Mouse (Mus musculus) thymus, postnatal 10 days (tissue): ENCODE measurements around the gene Slpi.
A peak's percentile ranks its signal among the peaks of the same experiment; 100 is the strongest.

ENCODE experiments used
- DNase-seq, 2 experiments: peaks; one replicate each; pipeline ENCODE4 v3.0.0; 2021; ENCODE audit warnings: low spot score in 2 of 2

Slpi gene

DNA sequence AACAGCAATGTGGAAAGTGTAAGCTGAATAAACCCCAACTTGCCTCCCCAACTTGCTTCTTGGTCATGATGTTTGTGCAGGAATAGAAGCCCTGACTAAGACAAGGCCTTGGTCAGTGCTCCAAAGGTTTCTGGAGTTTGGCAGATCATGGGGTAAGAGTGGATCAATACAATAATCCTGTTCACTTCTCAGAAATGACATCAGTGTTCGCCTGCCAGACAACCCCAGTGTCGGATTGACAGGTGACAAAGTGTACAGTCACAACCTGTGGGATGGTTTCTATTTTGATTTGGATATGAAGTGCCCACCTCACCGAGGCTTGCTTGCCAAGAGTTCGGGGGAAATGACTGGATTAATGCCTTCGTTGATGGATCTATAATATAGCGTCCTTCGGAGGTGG, 32.4 kb upstream of the Slpi start:
- DNase-seq, result no peak

DNA sequence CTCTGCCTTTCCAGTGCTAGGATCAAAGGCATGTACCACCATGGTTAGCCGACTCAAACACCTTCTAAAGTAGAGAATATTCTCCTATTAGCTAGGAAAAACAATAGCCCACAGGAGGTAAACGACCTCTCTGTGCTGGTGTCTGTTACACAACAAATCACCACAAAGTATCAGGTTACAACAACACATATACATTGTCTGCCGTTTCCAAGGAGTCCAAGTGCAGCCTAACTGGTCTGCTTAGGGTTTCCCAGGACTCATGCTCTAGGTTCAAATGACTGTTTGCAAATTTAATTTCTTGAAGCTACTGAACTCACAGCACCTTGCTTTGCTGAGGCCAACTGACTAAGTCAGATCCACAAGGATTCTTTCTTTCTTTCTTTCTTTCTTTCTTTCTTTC, 30.6 kb upstream of the Slpi start:
- DNase-seq, result no peak

DNA sequence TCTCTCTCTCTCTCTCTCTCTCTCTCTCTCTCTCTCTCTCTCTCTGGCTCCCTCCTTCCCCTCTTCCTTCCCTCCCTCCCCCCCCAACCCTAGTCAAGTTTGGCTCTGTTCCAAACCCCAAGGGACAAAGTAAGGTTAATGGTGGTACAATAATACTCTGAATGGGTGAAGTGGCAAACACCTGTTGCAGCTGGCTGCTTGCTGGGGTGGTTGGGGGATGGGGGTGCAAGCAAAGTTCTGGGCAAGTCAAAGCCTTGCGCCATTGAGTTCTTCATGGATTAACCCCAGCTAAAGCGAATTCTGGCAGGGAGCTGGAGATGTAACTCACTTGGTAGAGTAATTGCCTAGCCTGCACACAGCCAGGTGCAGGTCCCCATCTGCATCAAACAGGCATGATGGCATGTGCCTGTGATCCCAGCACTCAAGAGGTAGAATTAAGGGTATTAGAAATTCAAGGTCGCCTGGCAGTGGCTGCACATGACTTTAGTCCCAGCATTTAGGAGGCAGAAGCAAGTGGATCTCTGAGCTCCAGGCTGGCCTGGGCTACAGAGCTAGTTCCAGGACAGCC, 29.5 kb upstream of the Slpi start:
- DNase-seq, result no peak

DNA sequence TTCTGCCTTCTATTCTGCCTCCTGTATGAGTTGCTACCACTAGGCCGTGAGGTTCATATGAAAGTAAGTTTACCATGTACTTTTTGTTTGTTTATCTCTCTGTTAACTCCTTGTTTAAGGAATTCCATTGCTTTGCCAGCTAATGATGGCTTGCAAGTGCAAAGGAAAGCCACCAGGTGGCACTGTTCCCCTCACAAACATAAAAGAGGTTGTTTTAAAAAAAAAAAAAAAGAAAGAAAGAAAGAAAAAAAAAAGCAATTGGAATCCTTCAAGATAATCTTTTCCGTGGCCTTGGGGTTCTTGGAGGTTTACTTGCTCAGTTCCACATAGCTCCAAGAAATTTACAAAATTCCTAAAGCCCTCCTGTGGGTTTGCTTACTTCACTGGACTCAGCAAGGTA, 28.3 kb upstream of the Slpi start:
- no peak for DNase-seq

DNA sequence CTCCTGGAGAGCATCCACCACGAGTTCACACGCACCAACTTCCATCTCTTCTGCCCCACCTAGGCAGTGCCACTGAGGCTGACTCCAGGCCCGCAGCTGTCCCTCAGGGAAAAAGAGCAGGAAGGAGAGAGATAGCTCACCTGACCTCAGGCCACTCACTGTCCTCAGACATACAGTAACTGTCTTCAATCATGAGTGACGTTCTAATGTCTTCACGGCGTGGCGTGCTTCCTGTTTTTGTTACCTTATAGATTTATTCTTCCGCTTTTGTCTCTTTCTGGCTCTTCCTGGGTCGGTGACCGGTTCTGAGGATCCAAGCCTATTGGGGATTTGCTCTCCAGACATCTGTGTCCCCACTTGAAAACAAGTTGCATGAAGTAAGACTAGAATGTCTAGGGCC, 25.7 kb upstream of the Slpi start:
- DNase-seq, result no peak

DNA sequence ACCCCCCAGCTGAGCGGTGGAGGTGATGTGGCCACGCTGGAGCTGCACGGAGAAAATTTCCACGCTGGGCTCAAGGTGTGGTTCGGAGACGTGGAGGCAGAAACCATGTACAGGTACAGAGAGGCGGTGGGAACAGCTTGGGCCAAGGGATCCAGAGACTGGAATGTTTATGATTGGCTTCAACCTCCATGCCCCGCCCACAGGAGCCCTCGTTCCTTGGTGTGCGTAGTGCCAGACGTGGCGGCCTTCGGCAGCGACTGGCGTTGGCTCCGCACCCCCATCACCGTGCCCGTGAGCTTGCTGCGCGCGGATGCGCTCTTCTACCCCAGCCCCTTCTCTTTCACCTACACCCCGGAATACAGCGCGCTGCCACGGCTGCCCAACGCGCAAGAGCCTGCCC, 25.3 kb upstream of the Slpi start:
- no peak for DNase-seq

DNA sequence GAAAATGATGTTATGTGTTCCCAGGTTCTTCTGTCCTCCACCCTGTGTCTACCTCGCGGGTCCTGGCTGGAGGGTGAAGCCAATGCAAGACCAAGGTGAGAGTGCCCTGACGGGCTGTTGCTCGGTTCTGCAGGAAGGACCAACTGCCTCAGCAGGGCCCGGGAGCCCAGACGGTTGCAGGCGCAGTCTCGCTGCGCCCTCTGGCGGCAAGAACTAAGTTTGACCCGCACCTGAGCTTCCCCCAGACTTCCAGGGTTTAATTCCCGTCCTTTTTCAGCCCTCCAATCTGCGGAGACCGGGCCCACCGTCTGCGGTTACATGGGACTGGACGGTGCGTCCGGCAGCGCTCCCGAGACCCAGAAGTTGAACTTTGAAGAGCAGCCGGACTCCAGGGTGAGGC, 18.8 kb upstream of the Slpi start:
- peak in 1 of 2 experiments; percentile 46 for DNase-seq

DNA sequence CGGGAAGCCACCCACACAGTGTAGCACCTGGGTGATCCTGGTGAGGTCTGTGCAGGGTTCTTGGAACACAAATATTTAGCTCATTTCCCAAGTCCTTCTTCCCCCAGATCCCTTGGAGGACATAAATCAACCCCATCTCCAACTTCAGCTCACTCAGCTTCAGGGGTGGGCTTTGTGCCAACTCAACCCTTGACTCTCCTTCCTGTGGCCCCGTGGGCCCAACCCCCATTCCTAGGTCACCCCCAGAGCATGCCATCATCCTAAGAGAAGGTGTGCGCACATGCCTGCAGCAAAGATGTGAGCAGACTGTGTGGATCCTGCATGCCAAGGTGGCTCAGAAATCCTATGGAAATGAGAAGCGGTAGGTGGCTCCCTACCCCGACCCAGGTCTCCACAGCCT, 16.6 kb upstream of the Slpi start:
- DNase-seq, result no peak

DNA sequence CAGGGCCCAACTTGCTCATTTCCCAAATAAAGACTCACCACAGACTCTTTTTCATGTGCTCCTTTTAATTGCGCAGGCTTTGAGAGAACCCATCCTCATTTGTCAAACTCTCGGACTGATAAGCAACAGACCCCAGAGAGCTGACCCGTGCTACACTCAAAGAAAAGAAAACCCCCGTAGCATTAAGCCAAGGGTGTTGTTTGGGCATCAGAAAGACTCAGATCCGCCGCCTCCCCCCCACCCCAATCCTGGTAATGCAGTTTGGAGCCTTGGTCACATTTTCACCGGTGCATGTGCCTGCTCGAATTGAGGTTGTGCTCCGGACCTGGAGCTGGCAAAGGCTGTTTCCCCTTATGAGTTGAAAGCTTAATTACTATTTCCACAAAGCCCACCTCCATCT, 16.2 kb upstream of the Slpi start, which contains the start of gene Matn4:
TSS of gene Matn4 (minus strand) at position 101 of the 400 bp plus-strand sequence.
- no peak for DNase-seq

DNA sequence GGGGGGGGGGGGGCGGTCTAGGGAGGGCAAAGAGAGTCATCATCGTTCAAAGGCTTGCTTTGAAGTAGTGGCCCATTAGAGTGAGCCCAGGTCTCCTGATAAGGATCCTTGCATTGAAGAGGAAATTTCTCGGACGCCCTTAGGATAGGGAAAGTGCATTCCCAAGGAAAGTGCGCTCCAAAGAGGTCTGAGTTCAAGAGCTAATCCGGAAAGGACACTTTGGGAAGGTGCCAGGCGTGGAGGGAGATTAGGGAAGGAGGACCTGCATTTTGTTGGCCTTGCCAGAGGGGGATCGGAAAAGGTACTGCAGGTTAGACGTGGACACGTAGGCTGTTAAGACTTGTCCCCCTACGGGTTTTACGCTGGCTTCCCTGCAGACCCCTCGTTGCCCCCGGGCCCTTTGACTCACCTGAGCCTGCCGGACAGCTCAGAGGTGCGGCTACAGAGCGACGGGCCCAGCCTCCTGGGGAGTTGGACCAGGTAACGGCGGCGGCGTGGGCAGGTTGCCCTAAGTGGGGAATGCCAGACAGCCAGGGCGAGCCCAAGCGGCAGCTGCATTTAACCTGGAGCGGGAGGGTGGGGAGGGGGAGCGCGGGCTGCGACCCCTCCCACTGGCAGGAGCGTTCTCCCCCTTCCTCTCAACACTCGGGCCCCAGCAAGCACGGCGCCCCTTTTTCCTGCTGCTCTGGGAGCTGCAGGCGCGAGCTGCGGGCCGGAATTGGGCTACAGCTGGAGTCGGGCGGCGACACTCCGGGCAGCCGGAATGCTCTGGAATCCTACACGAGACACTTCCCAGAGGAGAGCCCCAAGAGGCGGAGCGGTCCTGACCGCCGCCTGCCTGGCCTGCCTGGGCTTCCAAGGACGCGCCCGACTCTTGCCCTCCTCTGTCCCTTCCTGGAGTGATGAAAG, 15.4 kb upstream of the Slpi start:
- no peak for DNase-seq

DNA sequence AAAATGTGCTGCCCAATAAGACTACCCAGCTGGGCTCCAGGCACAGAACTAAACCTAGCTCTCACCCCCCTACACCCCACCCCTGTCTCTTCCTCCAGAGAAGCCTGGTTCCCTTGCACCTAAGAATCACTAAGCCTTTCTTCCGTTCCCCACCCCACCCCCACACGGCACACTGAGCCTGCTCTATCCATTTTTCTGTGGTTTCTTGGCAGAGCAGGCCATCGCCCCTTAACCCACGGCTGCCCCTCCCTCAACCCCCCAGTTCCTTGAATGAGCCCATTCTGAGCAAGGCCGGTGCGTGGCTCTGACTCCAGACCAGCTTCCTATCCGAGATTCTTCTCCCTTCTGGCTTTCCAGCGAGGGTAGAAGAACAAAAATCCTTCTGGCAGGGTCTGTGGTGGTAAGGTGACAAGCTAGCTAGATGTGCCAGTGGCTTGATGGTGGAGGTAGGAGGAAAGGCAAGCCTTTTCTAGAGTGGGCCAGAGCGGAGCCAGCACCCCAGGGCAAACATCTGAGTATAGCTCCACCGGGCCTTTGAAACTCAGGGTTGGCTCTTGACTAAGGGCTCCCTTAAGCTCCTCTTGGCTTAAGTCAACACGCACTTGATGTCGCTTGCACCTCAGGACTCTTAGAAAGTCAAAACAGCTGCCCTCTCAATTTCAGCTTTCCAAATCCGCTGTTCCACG, 14.6 kb upstream of the Slpi start:
- no peak for DNase-seq

DNA sequence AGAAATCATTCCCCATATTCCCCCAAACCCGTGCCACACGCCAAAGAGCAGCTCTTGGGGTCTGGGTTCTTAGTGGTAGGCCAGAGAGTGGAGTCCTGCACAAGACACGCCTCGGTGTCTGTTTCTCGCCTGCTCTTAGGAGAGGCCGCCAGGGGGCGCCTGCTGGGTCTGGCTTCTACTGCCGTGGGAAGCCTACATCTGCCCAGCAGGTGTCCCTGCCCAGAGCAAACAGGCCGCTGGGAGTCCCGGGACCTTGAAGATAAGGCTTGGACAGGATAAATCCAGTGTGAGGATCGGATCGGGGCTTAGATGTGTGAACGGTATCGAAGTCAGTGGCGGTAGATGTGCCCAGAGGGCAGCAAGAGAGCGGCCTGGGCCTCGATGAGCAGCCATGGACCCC, 14.0 kb upstream of the Slpi start, which contains the start of gene Rbpjl:
TSS of gene Rbpjl (plus strand) at position 236 of the 400 bp plus-strand sequence.
- peak; percentile 25 to 74 for DNase-seq

DNA sequence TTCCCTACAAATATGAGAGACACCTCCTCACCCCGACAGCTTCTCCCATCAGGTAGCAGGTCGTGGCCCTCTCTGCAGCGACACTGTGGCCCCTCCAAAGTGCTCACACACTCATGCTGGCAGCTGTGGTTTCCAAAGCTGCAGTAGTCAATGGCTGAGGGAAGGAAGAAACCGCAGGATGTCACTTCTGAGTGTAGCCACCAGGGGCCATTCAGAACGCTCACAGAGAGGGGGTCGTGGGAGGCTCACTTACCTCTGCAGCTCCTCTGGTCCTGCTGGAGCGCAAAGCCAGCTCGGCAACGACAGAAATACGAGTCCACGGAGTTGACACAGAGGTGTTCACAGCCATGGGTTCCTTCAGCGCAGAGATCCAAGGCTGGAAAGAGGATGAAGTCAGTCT, 8.0 kb upstream of the Slpi start:
- no peak for DNase-seq

DNA sequence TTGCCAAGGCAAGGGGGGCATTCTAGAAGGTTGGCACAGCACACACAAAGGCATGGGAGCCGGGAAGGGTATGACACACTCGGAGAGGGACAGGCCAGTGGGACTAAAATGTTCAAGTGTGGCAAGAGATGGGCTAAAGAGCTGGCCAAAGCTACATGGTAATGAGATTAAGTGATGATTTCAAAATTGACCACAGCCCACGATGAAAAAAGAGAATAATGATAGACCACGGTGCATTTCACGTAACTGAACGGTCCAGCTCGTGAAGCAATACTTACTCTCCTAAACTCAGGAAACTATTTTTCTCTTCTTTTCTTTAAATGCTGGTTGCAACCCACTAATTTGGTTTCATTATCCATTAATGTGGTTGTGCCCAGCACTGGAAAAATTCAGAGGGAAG, 7.2 kb upstream of the Slpi start:
- DNase-seq, result no peak

DNA sequence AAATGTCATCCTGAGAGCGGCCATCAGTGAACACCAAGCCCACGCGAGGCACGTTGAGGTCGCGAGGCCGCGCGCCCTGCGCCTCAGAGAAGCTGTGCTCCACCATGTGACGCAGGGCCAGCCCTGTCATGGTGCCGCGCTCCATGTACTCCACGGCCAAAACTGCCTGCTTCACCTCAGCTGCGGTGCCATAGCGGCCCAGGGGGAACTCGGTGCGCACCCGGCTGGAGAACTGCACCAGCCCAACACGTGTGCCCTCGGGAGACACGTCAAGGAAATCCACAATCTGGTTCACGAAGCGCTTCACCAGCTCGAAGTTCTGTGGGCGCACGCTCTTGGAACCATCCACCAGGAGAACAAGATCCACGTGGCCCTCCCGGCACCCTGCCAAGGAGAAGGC, 4.2 kb upstream of the Slpi start:
- no peak for DNase-seq

DNA sequence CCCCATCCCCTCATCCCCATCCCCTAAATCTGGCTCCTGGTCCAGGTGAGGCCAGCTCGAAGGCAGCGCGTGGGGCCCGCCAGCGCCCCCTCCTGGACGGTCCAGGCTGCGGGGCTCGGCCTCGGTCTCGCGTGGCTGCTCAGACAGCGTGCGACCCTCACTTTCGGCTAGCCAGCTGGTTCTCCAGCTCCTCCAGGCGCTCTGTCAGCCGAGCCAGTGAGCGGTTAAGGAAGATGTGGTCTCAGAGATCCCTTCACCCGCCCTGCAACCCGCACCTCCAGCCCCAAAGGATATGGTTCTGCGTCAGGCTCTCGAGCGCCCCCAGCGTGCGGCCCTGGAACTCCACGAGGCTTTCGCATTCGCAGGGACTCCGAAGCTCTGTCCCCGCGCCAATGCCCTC, 604 bp upstream of the Slpi start:
- DNase-seq, result peak; percentile 52 to 81

DNA sequence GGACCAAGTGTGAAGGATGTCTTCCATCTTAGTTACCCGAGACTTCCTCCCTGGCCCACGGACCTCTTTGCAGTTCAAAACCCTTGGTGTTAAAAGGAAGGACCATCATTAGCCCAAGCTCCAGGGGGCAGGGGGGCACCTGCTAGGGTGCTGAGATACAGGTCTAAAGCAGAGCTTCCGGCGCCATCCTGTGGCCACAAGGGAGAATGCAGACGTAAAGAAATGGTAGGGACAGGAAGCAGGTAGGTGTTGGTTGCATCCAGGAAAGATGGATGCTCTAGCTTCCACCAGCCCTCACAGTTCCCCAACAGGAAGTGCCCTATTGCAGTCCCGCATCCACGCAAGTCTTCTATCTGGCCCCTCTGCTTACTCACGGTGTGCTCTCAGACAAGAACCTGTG, 1.9 kb downstream of the Slpi start:
- no peak for DNase-seq

DNA sequence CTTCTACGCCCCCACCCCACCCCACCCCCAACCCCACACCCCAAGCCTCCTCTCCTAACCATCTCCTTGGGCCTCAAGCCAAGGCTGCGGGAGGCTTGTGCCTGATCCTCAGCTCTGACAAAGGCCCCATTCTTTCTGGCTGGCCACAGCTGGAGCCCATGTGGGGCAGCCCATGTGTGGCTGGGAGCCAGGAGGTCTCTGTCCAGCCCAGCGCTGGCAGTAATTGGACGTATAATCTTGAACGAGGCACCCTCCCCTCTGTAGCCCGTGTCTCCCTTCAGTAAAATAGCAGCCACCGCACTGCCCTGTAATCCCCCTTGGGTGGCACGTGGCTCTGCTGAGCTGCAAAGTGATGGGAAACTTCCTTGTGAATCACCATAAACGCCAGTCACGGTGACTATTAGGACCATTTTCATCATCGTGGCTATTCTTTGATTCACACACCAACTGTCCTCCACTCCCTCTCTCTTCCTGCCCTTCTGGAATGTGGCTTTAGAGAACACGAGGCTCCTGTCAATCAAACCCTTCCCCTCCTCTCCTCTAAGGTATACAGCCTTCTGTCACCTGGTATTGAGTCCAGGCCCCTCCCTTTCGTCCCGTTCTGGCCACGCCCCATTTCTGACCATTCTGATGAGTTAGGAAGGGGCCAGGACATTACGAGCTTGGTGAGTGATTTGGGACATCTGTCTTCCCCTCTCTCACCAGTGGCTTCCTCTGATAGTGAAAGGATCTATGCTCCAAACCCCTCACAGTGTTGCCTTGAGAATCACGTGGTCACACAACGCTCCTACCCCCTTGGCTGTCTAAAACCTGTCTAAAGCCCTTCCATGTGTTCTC, 2.8 kb downstream of the Slpi start:
- DNase-seq, result no peak

DNA sequence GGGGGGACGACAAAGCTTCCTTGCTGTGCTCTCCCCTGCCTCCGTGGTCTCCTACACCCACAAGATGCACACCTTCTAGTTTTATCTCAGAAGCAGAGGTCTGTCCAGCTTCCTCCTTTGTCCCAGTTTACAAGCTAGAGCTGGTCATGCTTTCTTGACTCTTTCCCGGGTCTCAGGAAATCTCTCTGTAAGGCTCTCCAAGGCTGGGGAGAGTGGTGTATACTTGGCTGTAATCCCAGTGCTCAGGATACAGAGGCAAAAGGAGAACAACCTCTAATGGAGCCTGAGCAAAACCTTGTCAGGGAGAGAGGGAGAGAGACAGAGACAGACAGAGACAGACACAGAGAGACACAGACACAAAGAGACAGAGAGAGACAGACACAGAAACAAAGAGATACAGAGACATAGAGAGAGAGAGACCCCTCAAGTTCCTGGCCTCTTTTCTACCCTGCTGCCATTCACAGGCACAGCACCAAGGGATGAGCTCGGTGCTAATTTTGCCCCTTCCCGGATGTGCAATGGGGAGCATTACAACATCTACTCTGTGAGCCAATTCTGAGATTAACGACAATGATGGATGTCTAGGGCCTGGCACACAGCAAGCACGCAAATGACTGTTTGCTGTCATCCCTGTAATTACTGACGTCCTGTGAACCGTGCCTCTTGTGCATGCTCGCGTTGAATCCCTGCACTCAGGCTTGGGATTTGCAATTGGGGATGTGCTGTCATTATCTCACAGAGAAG, 5.1 kb downstream of the Slpi start:
- DNase-seq, result no peak

DNA sequence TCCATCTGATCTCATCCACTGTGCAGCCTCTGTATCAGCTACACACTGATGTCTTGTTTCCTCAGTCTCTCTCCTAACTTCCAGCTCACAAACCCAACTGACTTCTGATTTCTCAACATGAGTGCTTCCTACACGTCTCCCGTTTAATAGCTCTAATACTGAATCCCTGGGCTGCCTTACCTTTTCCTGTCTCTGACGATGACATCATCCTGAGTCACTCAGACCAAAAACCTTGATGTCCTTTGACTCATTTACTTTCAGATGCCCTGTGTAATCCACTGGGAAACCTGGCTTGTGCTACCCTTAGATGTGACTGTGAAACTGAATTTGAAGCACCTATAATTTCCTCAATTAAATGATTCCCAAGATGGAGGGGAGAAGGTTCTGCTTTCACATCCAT, 5.9 kb downstream of the Slpi start:
- DNase-seq, result no peak

DNA sequence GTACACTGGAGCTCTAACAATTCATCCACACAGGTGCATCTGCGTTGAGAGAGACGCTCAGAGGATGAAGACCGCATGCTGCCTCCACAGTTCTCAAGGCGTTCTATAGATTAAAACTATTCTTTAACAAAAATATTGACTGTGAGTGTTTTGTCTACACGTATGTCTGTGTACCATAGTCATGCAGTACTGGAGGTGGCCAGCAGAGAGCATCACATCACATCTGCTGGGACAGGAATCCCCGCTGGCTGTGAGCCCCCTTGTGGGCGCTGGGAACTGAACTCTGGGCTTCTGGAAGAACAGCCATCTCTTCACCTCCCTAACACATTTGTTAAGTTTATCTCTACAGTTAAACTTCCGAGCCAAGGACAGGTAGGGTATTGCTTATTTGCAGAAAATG, 7.2 kb downstream of the Slpi start:
- DNase-seq, result no peak
